Mouse (Mus musculus) limb, embryonic 11.5 days (tissue): Measurements from ENCODE around the gene Rb1. TPM values are rescaled to one million over a fixed set of nuclear protein-coding genes. Genes with fewer than 3 reads are reported as not detected.
A peak's percentile ranks its signal among the peaks of the same experiment; 100 is the strongest.

ENCODE experiments used
- ATAC-seq: fragments of 200-750 bp; cut with Nextera tagmentation; 2 replicates; pipeline ENCODE4 v1.8.0; 2017; ENCODE audit warnings: low read depth; ENCODE audit not compliant: insufficient number of reproducible peaks, low FRiP score, low TSS enrichment
- DNase-seq: peaks from one replicate; pipeline ENCODE4 v3.0.0-alpha.2; 2015; ENCODE audit warnings: low spot score
- H3K27ac ChIP-seq: fragments of 300-500 bp; sonication (generic); replicated peaks from 2 replicates; pipeline ENCODE4 v1.5.1; 2014; ENCODE audit warnings: low read depth, mild to moderate bottlenecking, low read length
- H3K27me3 ChIP-seq: fragments of 300-500 bp; sonication (generic); 2 replicates; pipeline ENCODE4 v1.6.1; 2014; ENCODE audit warnings: mild to moderate bottlenecking, low read length, mixed read lengths; ENCODE audit not compliant: control insufficient read depth, insufficient read depth
- H3K36me3 ChIP-seq: fragments of 300-500 bp; sonication (generic); 2 replicates; pipeline ENCODE4 v1.6.1; 2014; ENCODE audit warnings: mild to moderate bottlenecking, low read length, moderate library complexity, mixed read lengths; ENCODE audit not compliant: control insufficient read depth, insufficient read depth
- H3K4me1 ChIP-seq: fragments of 300-500 bp; sonication (generic); 2 replicates; pipeline ENCODE4 v1.6.1; 2014; ENCODE audit warnings: low read length, mixed read lengths; ENCODE audit not compliant: control insufficient read depth, insufficient read depth
- H3K4me2 ChIP-seq: fragments of 300-500 bp; sonication (generic); 2 replicates; pipeline ENCODE4 v1.6.1; 2014; ENCODE audit warnings: low read depth, mild to moderate bottlenecking, moderate library complexity; ENCODE audit not compliant: severe bottlenecking
- H3K4me3 ChIP-seq: fragments of 300-500 bp; sonication (generic); 2 replicates; pipeline ENCODE4 v1.5.1; 2014; ENCODE audit warnings: low read depth, low read length
- H3K9ac ChIP-seq: fragments of 300-500 bp; sonication (generic); 2 replicates; pipeline ENCODE4 v1.6.1; 2014; ENCODE audit warnings: mild to moderate bottlenecking, low read length
- H3K9me3 ChIP-seq: fragments of 300-500 bp; sonication (generic); 2 replicates; pipeline ENCODE4 v1.6.1; 2016; ENCODE audit warnings: low read length; ENCODE audit not compliant: control insufficient read depth
- WGBS: fragments of 180-500 bp; shearing (Covaris S2); extraction: QIAGEN DNeasy Blood & Tissue Kit; methylation state at CpG from one replicate; pipeline ENCODE4 v1.1.7; 2014; 5-methylcytosine and 5-hydroxymethylcytosine counted together
- polyA plus RNA-seq: library from polyadenylated mRNA; unstranded; fragments of >200 nt; fragmentation: Nextera tagmentation; extraction: Ambion mirVana; gene quantifications from 2 replicates; pipeline ENCODE4 v1.2.1, GENCODE M21; 2014

The Rb1 gene
- polyA plus RNA-seq, 1 experiment from 2014 or later: 30.4 TPM

- ATAC-seq (no peak), DNase-seq (no peak)
- Histone ChIP-seq H3K9me3 (no peaks in the 10 kb centered on the region), H3K27me3 (no peaks in the 10 kb centered on the region), H3K4me3 (no peak overlapping the region), H3K36me3 (no peaks in the 10 kb centered on the region), H3K4me1 (no peaks in the 10 kb centered on the region), H3K9ac (no peak overlapping the region), H3K27ac (no peak overlapping the region), H3K4me2 (no peak overlapping the region)
- 94% methylated on average over 2 of the region's 2 CpGs for WGBS
Measured at GRCm38 (mm10) chr14:73250056-73250455, 75.6 kb downstream of the Rb1 start.

- Histone ChIP-seq H3K4me2 (no peak overlapping the region), H3K9ac (no peak overlapping the region), H3K27me3 (no peaks in the 10 kb centered on the region), H3K36me3 (no peaks in the 10 kb centered on the region), H3K27ac (no peak overlapping the region), H3K9me3 (no peaks in the 10 kb centered on the region), H3K4me1 (no peaks in the 10 kb centered on the region), H3K4me3 (no peak overlapping the region)
- ATAC-seq (no peak), DNase-seq (no peak)
- 86% methylated on average over 2 of the region's 2 CpGs for WGBS
Measured at GRCm38 (mm10) chr14:73244061-73244597, 81.5 kb downstream of the Rb1 start.

- Histone ChIP-seq H3K4me2 (no peak overlapping the region), H3K27ac (no peak overlapping the region), H3K4me3 (no peak overlapping the region; the same call in 1 of the 2 replicates), H3K9me3 (no peaks in the 10 kb centered on the region), H3K36me3 (no peaks in the 10 kb centered on the region), H3K9ac (no peak overlapping the region), H3K4me1 (peaks cover 8% of the 10 kb centered on the region; the same call in 1 of the 2 replicates), H3K27me3 (no peaks in the 10 kb centered on the region)
- 59% methylated on average over 3 of the region's 3 CpGs for WGBS
- no peak for ATAC-seq
- DNase-seq: no peak
Measured at GRCm38 (mm10) chr14:73239857-73240256, 85.8 kb downstream of the Rb1 start.

- peaks cover 14% of the 10 kb centered on the region; the same call in 1 of the 2 replicates for H3K4me1 ChIP-seq
- peak; percentile 72 for DNase-seq
- under 1% methylated on average over 6 of the region's 6 CpGs for WGBS
- H3K9ac ChIP-seq: peak overlapping the region; percentile 81
- H3K36me3 ChIP-seq: no peaks in the 10 kb centered on the region
- ATAC-seq: 0 out of 2 replicates have a peak, but pooled peaks have one; percentile 58
- H3K27ac ChIP-seq: peak overlapping the region; percentile 83
- H3K4me2 ChIP-seq: peak overlapping the region; percentile 35; the same call in 1 of the 2 replicates
- no peaks in the 10 kb centered on the region for H3K27me3 ChIP-seq
- H3K9me3 ChIP-seq: no peaks in the 10 kb centered on the region
- peak overlapping the region; percentile 46 for H3K4me3 ChIP-seq
Measured at GRCm38 (mm10) chr14:73239291-73239690, 86.3 kb downstream of the Rb1 start.

- peak overlapping the region; percentile 83 for H3K27ac ChIP-seq
- no peaks in the 10 kb centered on the region for H3K36me3 ChIP-seq
- H3K9me3 ChIP-seq: no peaks in the 10 kb centered on the region
- peaks cover 16% of the 10 kb centered on the region; the same call in 1 of the 2 replicates for H3K4me1 ChIP-seq
- 0 out of 2 replicates have a peak, but pooled peaks have one; percentile 53 for ATAC-seq
- H3K4me2 ChIP-seq: peak overlapping the region; percentile 35
- H3K27me3 ChIP-seq: no peaks in the 10 kb centered on the region
- H3K9ac ChIP-seq: peak overlapping the region; percentile 81
- WGBS: under 1% methylated on average over 20 of the region's 20 CpGs
- H3K4me3 ChIP-seq: peak overlapping the region; percentile 46
- DNase-seq: peak; percentile 78
Measured at GRCm38 (mm10) chr14:73238498-73239250, 86.9 kb downstream of the Rb1 start.

- Histone ChIP-seq H3K9ac (peak within 1 kb of the TSS; percentile 81), H3K27me3 (no peaks in the 10 kb centered on the region), H3K4me1 (peaks cover 16% of the 10 kb centered on the region; the same call in 1 of the 2 replicates), H3K27ac (peak within 1 kb of the TSS; percentile 83), H3K4me3 (peak within 1 kb of the TSS; percentile 46), H3K9me3 (no peaks in the 10 kb centered on the region), H3K36me3 (no peaks in the 10 kb centered on the region), H3K4me2 (peak within 1 kb of the TSS; percentile 35)
- ATAC-seq (peak; percentile 61; the same call in 1 of the 2 replicates), DNase-seq (peak; percentile 81)
- WGBS: under 1% methylated on average over 19 of the region's 19 CpGs
Measured at GRCm38 (mm10) chr14:73237848-73238321, 87.7 kb downstream of the Rb1 start, which contains the start of gene Lpar6. Gene Lpar6, plus strand, starts transcription at chr14:73237895.

- Histone ChIP-seq H3K4me1 (peaks cover 23% of the 10 kb centered on the region), H3K4me3 (no peak overlapping the region), H3K27ac (peak overlapping the region; percentile 82), H3K4me2 (0 out of 2 replicates have a peak overlapping the region, but pooled peaks have one; percentile 17), H3K36me3 (no peaks in the 10 kb centered on the region), H3K9ac (no peak overlapping the region), H3K9me3 (no peaks in the 10 kb centered on the region), H3K27me3 (no peaks in the 10 kb centered on the region)
- 0% methylated on average over 2 of the region's 2 CpGs for WGBS
- DNase-seq: peak; percentile 64
- peak; percentile 79; the same call in 1 of the 2 replicates for ATAC-seq
Measured at GRCm38 (mm10) chr14:73234468-73235031, 91.1 kb downstream of the Rb1 start.

- DNase-seq: peak; percentile 38
Measured at GRCm38 (mm10) chr14:73231286-73231982, 94.2 kb downstream of the Rb1 start.

More at GRCm38 (mm10) chr14:73231286-73231982, 94.2 kb downstream of the Rb1 start:
- Histone ChIP-seq H3K27me3 (no peaks in the 10 kb centered on the region), H3K9me3 (no peaks in the 10 kb centered on the region), H3K27ac (peak overlapping the region; percentile 75), H3K4me2 (no peak overlapping the region), H3K4me1 (peaks cover 23% of the 10 kb centered on the region), H3K9ac (no peak overlapping the region), H3K36me3 (no peaks in the 10 kb centered on the region), H3K4me3 (no peak overlapping the region)
- ATAC-seq: no peak
- WGBS: 12% methylated on average over 5 of the region's 5 CpGs
